Mouse (Mus musculus): ENCODE data around the gene Pdlim4. TPM values are rescaled to one million over a fixed set of nuclear protein-coding genes. Genes with fewer than 3 reads are reported as not detected.
"Not testable (repeated sequence)": the region's sequence is repeated elsewhere in the genome, so short reads cannot be mapped to it uniquely, and the experiment has no call there.

The Pdlim4 gene
- polyA plus RNA-seq, 1 experiment from 2014 or later: 45.3 TPM

DNA sequence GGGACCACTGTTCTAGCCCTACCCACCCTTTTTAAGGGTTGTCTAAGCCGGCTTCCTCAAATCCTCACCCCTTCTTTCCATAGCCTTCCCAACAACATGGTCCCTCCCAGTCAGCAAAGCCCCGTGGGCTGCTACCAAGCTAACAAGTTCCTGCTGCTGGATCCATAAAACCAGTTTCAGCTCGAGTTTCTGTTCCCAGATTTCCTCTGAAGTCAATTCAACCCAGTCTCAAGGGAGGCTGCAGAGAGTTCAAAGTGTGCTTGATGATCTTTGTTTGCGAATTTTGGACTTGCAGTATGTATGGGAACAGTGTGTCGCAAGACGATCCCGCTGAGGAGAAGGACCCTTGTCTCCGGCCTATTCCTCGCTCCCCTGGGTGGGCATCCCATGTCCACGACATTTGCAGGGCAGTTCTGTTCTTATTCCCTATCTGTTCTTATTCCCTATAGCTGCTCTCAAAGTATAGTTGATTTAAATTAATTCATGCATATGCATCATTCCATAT, 60.3 kb downstream of the Pdlim4 start:
- Histone ChIP-seq H3K27ac (ENCODE audit: low read depth, low read length) (no peak overlapping the region), H3K4me2 (ENCODE audit: low read depth, low read length, severe bottlenecking) (no peak overlapping the region), H3K4me1 (replicated peaks; ENCODE audit: control insufficient read depth, insufficient read depth, low read length) (no peaks in the 10 kb centered on the region), H3K27me3 (ENCODE audit: control insufficient read depth, insufficient read depth, low read length) (no peaks in the 10 kb centered on the region), H3K9me3 (ENCODE audit: control insufficient read depth, low read length) (no peaks in the 10 kb centered on the region), H3K36me3 (ENCODE audit: control insufficient read depth, insufficient read depth, low read length) (no peaks in the 10 kb centered on the region), H3K4me3 (ENCODE audit: low read depth, low read length) (no peak overlapping the region), H3K9ac (ENCODE audit: low read length) (no peak overlapping the region)
- WGBS: 82% methylated on average over 10 of the region's 10 CpGs
- ATAC-seq (replicated peaks; ENCODE audit: low FRiP score) (no peak), DNase-seq (ENCODE audit: low spot score) (no peak)

DNA sequence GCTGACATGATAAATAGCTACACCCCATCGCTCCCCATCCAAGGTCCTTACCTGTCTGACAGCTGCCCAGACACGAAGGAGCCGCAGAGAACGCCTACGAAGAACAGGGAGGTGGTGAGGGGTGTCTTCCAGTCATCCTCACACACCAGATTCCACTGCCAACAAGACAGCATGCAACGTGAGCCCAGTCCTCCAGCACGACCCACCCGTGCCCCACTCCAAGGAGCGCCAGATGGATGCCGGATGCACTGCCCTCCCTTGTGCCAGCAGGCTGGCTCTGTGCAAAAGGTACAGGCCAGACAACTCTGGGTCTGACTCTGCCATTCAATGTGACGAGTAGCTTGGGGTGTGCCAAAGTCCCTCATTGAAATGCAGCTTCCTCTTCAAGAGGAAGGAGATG, 61.1 kb downstream of the Pdlim4 start:
- H3K4me1 ChIP-seq (replicated peaks; ENCODE audit: control insufficient read depth, insufficient read depth, low read length): no peaks in the 10 kb centered on the region
- H3K4me2 ChIP-seq (ENCODE audit: low read depth, low read length, severe bottlenecking): no peak overlapping the region
- 93% methylated on average over 11 of the region's 11 CpGs for WGBS
- no peaks in the 10 kb centered on the region for H3K36me3 ChIP-seq (ENCODE audit: control insufficient read depth, insufficient read depth, low read length)
- DNase-seq (ENCODE audit: low spot score): no peak
- H3K9me3 ChIP-seq (ENCODE audit: control insufficient read depth, low read length): no peaks in the 10 kb centered on the region
- no peaks in the 10 kb centered on the region for H3K27me3 ChIP-seq (ENCODE audit: control insufficient read depth, insufficient read depth, low read length)
- no peak overlapping the region for H3K9ac ChIP-seq (ENCODE audit: low read length)
- H3K4me3 ChIP-seq (ENCODE audit: low read depth, low read length): no peak overlapping the region
- no peak for ATAC-seq (replicated peaks; ENCODE audit: low FRiP score)
- H3K27ac ChIP-seq (ENCODE audit: low read depth, low read length): no peak overlapping the region

DNA sequence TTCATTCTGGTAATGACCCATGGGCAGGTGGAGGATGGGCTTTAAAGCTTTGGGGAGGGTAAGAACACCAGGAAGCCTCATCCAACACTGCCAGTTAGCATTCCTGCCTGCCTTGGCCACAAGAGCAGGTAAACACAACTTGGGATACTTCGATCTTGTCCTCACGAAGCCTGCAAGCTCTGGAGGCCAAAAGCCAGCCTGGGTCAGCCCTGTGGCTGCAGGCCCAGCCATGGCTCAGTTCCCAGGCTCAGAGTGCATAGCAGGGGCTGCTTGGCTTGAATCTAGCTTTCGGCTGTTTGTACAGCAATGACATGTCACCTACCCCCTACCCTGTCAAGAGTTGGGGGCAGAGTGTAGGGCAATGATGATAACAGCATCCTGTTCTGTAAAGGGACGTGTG, 61.9 kb downstream of the Pdlim4 start:
- Histone ChIP-seq H3K4me2 (ENCODE audit: low read depth, low read length, severe bottlenecking) (no peak overlapping the region), H3K36me3 (ENCODE audit: control insufficient read depth, insufficient read depth, low read length) (no peaks in the 10 kb centered on the region), H3K27me3 (ENCODE audit: control insufficient read depth, insufficient read depth, low read length) (no peaks in the 10 kb centered on the region), H3K4me1 (replicated peaks; ENCODE audit: control insufficient read depth, insufficient read depth, low read length) (0 out of 2 replicates have a peak, but pooled peaks cover 2% of the 10 kb centered on the region), H3K9me3 (ENCODE audit: control insufficient read depth, low read length) (no peaks in the 10 kb centered on the region), H3K4me3 (ENCODE audit: low read depth, low read length) (no peak overlapping the region), H3K9ac (ENCODE audit: low read length) (no peak overlapping the region), H3K27ac (ENCODE audit: low read depth, low read length) (no peak overlapping the region)
- DNase-seq (ENCODE audit: low spot score) (no peak), ATAC-seq (replicated peaks; ENCODE audit: low FRiP score) (no peak)
- 88% methylated on average over 4 of the region's 4 CpGs for WGBS

DNA sequence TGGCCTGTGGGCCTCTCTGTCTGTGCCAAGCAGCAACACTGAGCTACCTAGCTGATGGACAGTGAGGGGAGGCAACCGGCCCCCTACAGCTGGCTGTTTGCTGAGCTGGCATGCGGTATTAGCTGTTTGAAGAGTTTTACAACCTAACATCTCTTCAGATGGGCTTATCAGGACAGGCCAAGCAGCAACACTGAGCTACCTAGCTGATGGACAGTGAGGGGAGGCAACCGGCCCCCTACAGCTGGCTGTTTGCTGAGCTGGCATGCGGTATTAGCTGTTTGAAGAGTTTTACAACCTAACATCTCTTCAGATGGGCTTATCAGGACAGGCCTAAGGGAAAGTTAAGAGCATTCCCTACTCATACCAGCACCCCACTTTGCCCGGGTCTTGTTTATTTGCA, 62.5 kb downstream of the Pdlim4 start:
- H3K9me3 ChIP-seq (ENCODE audit: control insufficient read depth, low read length); H3K4me2 ChIP-seq (ENCODE audit: low read depth, low read length, severe bottlenecking); DNase-seq (ENCODE audit: low spot score); H3K4me3 ChIP-seq (ENCODE audit: low read depth, low read length); H3K4me1 ChIP-seq (replicated peaks; ENCODE audit: control insufficient read depth, insufficient read depth, low read length); H3K36me3 ChIP-seq (ENCODE audit: control insufficient read depth, insufficient read depth, low read length); H3K9ac ChIP-seq (ENCODE audit: low read length); H3K27ac ChIP-seq (ENCODE audit: low read depth, low read length); H3K27me3 ChIP-seq (ENCODE audit: control insufficient read depth, insufficient read depth, low read length); ATAC-seq (replicated peaks; ENCODE audit: low FRiP score): not testable (repeated sequence)
- 78% methylated on average over 5 of the region's 5 CpGs for WGBS

Other genes starting within 250 kb of the Pdlim4 start
- not detected in 2 replicates for gene Gm12216, start 209.8 kb downstream of the Pdlim4 start, polyA plus RNA-seq (2014; fragmentation: Nextera tagmentation; extraction: Ambion mirVana)
- 7.1 TPM in 2 replicates for gene Slc22a5, start 177.4 kb downstream of the Pdlim4 start, polyA plus RNA-seq (2014; fragmentation: Nextera tagmentation; extraction: Ambion mirVana)
- gene Slc22a21, start 88.7 kb downstream of the Pdlim4 start, polyA plus RNA-seq (2014; fragmentation: Nextera tagmentation; extraction: Ambion mirVana): 2.3 and 3.5 TPM in 2 replicates
- gene Slc22a4, start 40.9 kb downstream of the Pdlim4 start, polyA plus RNA-seq (2014; fragmentation: Nextera tagmentation; extraction: Ambion mirVana): 1.8 and 2.7 TPM in 2 replicates
- gene P4ha2, start 31.1 kb upstream of the Pdlim4 start, polyA plus RNA-seq (2014; fragmentation: Nextera tagmentation; extraction: Ambion mirVana): 16.0 and 16.4 TPM in 2 replicates
- not detected in 2 replicates for gene Csf2, start 180.7 kb upstream of the Pdlim4 start, polyA plus RNA-seq (2014; fragmentation: Nextera tagmentation; extraction: Ambion mirVana)
- not detected in 2 replicates for gene Il3, start 198.3 kb upstream of the Pdlim4 start, polyA plus RNA-seq (2014; fragmentation: Nextera tagmentation; extraction: Ambion mirVana)
- 16.7 and 17.9 TPM in 2 replicates for gene Acsl6, start 234.8 kb upstream of the Pdlim4 start, polyA plus RNA-seq (2014; fragmentation: Nextera tagmentation; extraction: Ambion mirVana)

Measured in forebrain, embryonic 11.5 days (tissue).